Mouse (Mus musculus) kidney, postnatal 36 days (tissue): ENCODE measurements around the gene Dcpp2.
"Not testable (repeated sequence)": the region's sequence is repeated elsewhere in the genome, so short reads cannot be mapped to it uniquely, and the experiment has no call there.

ENCODE experiments used
- DNase-seq, 2 experiments: peaks; one replicate each; pipeline ENCODE4 v3.0.0; 2021 to 2022; ENCODE audit warnings: mixed read lengths in 2 of 2

Dcpp2 gene

DNA sequence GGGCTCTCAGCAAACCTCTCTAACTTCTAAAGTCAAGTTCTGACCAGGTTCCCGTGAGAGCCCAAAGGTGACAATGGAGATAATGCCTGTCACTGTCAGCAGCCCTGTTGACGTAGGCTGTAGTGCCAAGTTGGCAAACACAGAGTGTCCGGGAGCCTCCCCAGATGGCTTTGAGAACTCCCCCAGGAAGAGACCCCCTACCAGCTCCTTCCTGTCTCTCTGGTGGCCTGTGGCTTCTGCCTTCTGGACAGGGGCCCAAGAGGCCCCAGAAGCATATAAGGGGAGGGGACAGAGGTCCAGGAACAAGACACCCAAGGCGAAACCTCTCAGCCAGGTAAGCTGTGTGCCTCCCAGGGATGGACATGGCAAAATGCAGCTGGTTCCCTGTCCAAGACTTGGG lies at the start of gene Dcpp2, which contains the start of gene Dcpp1:
Gene Dcpp2, plus strand, starts transcription at position 305 of the 400 bp plus-strand sequence.
Gene Dcpp1, plus strand, starts transcription at position 301 of the 400 bp plus-strand sequence.
- not testable (repeated sequence) for DNase-seq

- no peak for DNase-seq
Observed at GRCm38 (mm10) chr17:23831201-23831600, 49.5 kb upstream of the Dcpp2 start.

DNA sequence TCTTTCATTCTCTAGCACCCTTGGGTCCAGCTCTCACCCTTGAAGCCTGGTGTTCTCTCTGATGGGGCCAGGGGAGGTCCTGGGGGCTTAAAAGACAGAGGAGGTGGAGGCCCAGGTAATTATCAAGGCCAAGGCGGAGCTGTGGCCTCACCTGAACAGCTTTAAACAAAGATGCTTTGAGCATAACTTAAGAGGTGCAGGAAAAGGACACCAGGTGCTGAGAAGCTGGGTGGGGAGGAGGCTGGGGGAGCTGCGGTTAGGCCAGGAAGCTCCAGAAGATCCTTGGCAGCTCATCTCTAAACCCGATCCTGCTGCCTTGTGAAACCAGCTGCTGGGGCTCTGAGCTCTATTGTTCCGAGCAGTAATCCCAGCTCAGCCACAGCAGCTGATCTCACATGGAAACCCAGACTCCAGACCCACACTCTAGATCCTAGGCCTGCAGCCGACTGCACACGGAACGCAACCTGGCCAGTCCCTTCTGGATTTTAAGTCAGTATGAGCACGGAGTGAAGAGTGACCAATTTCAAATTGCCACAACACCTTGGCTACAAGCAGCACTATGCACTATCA lies 44.6 kb upstream of the Dcpp2 start, which contains the start of gene Prss33:
Gene Prss33, minus strand, starts transcription at position 51 of the 570 bp plus-strand sequence.
- no peak for DNase-seq

- peak; percentile 66 to 86 for DNase-seq
Observed at GRCm38 (mm10) chr17:23841145-23841544, 39.5 kb upstream of the Dcpp2 start.

GRCm38 (mm10) chr17:23843141-23843811 lies 37.4 kb upstream of the Dcpp2 start:
- peak in 1 of 2 experiments; percentile 48 for DNase-seq

DNA sequence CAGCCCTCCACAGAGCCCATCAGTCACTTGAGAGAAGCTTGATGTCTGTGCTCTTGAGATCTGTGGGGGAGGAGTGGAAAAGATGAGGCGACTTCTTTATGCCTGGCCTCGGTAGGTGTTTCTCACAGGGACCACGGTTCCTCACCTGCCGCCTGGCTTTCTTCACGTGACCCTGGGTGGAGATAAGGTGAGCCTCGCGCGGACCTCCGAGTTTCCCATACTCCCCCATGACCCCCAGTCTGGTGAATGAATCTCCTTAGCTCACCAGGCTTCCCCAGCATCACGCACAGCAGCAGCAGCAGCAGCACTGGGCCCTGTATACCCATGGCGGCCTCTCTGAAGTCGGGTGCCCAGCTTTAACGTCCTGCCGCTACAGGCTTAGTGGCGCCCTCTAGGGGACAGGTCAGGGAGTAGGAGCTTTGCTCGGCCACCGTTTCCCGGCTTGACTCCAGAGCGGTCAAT lies 36.8 kb upstream of the Dcpp2 start, which contains the start of the genes Prss32 and Prss41:
Gene Prss32, plus strand, starts transcription at position 44 of the 462 bp plus-strand sequence.
Gene Prss41, minus strand, starts transcription at position 361 of the 462 bp plus-strand sequence.
- peak; percentile 44 to 81 for DNase-seq

- DNase-seq, result no peak
Observed at GRCm38 (mm10) chr17:23850028-23850427, 30.7 kb upstream of the Dcpp2 start.

- peak; percentile 49 to 79 for DNase-seq
Observed at GRCm38 (mm10) chr17:23850853-23851749, 29.6 kb upstream of the Dcpp2 start.

DNA sequence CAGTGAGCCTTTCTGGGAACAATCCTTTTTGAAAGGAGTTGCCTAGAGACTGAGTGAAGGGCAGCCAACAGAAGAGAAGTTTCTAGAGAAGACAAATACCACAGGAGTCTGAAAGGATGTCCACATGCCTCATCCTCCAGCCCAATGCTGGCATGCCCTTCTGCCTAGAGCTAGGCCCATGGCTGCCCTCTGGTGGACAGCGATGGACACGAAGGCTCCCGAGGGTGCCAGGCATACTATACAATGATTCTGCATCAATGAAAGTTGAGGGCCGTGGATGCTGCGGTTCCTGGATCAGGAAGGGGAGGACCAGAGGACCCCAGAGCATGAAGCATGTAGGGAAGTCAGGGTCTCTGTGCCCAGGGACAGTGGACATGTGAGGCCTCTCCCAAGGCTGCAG lies 27.4 kb upstream of the Dcpp2 start:
- peak; percentile 59 to 85 for DNase-seq

- DNase-seq, result no peak
Observed at GRCm38 (mm10) chr17:23854229-23854765, 26.4 kb upstream of the Dcpp2 start.

DNA sequence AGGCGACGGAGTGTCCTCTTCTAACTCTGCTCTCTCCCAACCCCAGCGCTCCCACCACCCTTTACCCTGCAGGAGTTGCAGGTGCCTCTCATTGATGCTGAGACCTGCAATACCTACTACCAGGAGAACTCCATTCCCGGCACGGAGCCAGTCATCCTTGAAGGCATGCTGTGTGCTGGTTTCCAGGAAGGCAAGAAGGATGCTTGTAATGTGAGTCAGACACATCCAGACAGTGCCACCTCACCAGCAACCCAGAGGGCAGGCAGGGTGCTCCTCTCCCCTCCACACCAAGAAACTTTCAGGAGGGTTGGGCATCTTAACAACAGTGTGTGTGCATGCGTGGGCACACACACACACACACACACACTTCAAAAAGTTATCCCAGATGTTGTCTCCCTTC lies 23.5 kb upstream of the Dcpp2 start:
- DNase-seq, result no peak

- DNase-seq, result no peak
Observed at GRCm38 (mm10) chr17:23857913-23858312, 22.8 kb upstream of the Dcpp2 start.

- DNase-seq, result peak in 1 of 2 experiments; percentile 17
Observed at GRCm38 (mm10) chr17:23862926-23863325, 17.8 kb upstream of the Dcpp2 start.

GRCm38 (mm10) chr17:23867756-23868155 lies 12.9 kb upstream of the Dcpp2 start, which contains the start of gene Prss21:
Prss21 (plus strand) TSS chr17:23868056.
- DNase-seq, result no peak

DNA sequence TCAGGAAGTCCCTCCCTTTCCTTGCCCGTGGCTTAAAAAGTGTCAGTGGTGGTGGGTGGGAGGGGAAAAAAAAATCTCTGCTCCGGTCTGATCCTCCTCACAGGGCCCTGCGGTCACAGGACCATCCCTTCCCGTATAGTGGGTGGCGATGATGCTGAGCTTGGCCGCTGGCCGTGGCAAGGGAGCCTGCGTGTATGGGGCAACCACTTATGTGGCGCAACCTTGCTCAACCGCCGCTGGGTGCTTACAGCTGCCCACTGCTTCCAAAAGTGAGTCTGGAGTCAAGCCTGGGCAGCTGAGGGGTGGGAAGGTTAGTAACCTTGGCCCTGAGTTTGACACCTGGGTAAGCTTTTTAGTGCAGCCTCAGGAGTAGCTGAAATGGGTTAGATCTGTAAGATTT lies 12.2 kb upstream of the Dcpp2 start:
- no peak for DNase-seq

DNA sequence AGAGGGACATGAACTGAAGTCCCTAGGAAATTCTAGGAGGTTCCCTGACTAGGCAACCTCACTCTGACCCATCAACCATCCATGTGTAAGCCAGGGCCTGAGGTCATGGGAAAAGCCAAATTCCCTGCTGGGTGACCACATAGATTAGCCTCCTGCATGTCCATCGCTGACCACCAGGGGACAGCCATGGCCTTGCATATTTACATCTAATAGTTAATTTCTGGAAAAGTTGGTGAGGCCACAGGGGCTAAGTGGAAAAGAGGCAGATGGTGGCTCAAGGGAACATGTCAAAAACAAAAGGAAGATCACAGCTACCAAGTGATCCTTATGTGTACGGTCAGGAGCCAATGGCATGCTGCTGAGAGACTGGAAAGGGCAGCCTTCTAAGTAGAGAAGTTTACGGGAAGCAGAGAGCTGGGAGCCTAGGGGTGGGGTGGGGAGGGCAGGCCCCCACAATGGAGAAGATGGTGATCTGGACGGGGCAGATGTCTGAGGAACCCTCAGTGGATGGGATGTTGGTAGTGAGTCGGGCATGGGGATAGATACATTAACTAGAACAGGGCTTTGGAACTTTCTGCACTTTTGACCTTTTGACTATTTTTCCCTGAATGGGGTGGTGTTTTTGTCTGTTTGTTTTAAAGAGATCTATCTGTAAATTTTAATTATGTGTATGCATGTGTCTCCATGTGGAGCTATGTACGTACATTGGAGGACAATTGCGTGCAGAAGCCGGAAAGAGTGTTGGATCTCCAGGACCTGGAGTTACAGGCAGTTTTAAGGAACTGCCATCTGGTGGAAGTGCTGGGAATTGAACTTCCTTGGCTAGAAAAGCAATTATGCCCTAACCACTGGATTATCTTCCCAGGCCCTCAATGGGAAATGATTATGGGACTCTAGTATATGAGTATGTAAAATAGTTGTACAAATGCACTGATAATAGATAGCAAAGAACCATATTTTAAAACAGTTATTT lies 6.5 kb upstream of the Dcpp2 start:
- peak; percentile 59 to 79 for DNase-seq

- no peak for DNase-seq
Observed at GRCm38 (mm10) chr17:23876741-23877140, 3.9 kb upstream of the Dcpp2 start.

- DNase-seq, result no peak
Observed at GRCm38 (mm10) chr17:23877166-23877565, 3.5 kb upstream of the Dcpp2 start.

DNA sequence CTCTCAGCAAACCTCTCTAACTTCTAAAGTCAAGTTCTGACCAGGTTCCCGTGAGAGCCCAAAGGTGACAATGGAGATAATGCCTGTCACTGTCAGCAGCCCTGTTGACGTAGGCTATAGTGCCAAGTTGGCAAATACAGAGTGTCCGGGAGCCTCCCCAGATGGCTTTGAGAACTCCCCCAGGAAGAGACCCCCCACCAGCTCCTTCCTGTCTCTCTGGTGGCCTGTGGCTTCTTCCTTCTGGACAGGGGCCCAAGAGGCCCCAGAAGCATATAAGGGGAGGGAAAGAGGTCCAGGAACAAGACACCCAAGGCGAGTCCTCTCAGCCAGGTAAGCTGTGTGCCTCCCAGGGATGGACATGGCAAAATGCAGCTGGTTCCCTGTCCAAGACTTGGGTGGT lies 36.5 kb downstream of the Dcpp2 start, which contains the start of gene Dcpp3:
Gene Dcpp3, plus strand, starts transcription at position 301 of the 400 bp plus-strand sequence.
- not testable (repeated sequence) for DNase-seq

- peak; percentile 94 for DNase-seq
Observed at GRCm38 (mm10) chr17:23924531-23925007, 43.9 kb downstream of the Dcpp2 start.

DNA sequence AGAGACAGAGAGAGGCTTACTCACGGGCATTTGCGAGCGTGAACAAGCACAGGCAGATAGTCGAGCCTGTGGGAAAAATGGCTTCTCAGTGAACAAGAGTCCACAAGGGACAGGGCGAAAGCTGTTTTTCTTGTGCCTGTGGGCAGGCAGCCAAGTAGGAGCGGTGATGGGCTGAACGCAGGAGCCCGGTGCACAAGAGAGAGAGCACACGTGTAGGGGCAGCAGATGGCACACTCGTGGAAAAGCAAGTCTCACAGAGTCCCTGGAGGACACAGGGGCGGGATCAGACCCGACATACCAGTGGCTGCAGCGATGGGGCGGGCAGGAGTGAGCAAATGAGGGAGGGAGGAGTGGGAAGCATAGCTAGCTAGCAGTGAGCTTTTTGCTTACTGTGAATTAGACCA lies 44.4 kb downstream of the Dcpp2 start:
- DNase-seq, result peak; percentile 54 to 74
